Mouse (Mus musculus): ENCODE measurements around the gene Abcb10.
"Not testable (repeated sequence)": the region's sequence is repeated elsewhere in the genome, so short reads cannot be mapped to it uniquely, and the experiment has no call there.

The Abcb10 gene

DNA sequence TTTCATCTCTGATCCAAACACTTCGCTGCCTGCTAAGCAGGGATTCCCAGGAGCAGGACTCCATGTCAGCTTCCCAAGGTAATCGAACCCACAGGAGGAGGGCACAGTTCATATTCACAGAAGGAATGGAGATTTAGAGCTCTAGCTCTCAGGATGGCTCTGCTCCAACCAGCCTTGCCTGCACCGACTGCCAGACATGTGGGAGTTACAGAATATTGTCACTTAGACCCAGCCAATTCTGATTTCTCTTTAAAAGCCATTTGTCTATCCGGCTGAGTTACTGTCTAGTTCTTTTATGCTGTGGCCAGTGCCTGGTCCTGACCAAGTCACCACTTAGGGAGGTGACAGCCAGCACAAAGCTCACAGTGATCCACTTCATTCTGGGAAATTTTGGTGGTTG is 1.2 kb downstream of the Abcb10 start:
- DNase-seq (ENCODE audit: low spot score), result no peak

- no peak for DNase-seq (ENCODE audit: low spot score)
Observed at GRCm38 (mm10) chr8:123980239-123980638, 2.7 kb downstream of the Abcb10 start.

- no peak for DNase-seq (ENCODE audit: low spot score)
Observed at GRCm38 (mm10) chr8:123978926-123979325, 4.0 kb downstream of the Abcb10 start.

DNA sequence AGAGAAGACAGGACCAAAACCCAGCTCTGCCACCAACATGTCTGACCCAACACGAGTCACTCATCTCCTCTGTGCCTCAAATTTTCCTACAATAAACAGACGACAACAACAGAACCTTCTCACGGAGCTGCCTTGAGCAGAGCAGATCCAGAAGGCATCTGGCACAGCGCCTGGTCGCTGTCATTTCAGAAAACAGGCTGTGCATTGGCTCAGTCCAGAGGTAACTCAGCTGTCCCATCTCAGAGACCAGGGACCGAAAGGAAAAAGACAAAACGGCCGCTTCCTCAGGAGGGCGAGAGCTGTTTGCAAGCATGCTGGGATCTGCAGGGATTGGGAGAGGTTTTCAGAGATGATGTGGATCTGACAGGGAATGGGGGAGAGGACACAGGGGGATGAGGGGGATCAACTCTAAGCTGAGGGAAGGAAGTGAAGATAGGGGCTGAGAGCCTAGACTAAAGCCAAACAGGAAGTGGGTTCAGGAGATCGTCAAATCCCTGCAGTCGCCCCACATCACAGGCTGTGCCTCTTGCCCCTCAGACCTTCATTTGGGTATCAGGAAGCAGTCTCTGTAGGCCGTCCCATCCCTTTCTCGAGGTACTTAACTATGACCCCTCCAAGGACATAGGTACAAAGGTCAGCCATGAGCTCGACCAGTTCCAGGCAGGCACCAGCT is 4.6 kb downstream of the Abcb10 start:
- DNase-seq (ENCODE audit: low spot score), result no peak

- DNase-seq (ENCODE audit: low spot score), result no peak
Observed at GRCm38 (mm10) chr8:123977499-123977898, 5.4 kb downstream of the Abcb10 start.

DNA sequence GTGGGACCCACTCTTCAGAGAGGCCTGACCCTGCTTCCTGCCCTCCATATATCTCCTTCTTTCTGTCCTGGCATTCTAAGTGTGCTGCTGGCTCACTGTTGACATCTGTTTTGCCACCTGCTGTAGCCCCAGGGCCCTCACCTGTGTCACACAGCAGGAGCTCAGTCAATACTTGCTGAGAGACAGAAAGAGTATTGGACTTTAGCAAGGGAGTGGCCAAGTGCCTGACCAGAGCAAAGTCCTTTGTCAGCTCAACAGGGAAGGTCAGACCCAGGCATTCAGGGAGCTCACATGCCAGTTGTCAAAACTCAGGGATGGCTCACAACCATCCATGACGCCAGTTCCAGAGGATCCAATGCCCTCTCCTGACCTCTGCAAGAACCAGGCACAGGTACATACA is 9.4 kb downstream of the Abcb10 start:
- no peak for DNase-seq (ENCODE audit: low spot score)

GRCm38 (mm10) chr8:123966896-123967295 is 16.0 kb downstream of the Abcb10 start:
- DNase-seq (ENCODE audit: low spot score), result no peak

DNA sequence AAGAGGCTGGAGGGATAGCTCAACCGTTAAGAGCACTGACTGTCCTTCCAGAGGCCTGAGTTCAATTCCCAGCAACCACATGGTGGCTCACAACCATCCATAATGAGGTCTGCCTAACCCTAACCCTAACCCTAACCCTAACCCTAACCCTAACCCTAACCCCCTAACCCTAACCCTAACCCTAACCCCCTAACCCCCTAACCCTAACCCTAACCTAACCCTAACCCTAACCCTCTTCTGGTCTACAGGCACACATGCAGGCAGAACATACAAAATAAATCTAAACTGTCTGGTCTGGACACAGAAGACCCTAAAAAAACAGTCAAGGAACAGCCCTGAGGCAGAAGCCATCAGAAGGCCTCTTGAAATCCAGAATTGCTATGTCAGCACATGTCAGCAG is 21.6 kb downstream of the Abcb10 start:
- DNase-seq (ENCODE audit: low spot score), result no peak

DNA sequence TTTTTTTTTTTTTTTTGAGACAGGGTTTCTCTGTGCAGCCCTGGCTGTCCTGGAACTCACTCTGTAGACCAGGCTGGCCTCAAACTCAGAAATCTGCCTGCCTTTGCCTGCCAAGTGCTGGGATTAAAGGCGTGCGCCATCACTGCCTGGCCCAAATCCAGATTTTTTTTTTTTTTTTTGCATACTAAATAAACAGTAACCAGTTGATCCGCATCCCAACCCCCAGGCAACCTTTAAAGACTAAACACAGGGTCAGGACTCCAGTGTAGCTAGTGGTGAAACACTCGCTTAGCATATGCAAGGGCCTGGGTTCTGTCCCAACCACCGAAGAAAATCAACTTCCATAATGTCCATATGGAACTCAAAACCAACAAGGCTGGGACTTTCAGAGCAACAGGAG is 22.4 kb downstream of the Abcb10 start:
- not testable (repeated sequence) for DNase-seq (ENCODE audit: low spot score)

- peak; percentile 21 for DNase-seq (ENCODE audit: low spot score)
Observed at GRCm38 (mm10) chr8:123960056-123960455, 22.9 kb downstream of the Abcb10 start.

- no peak for DNase-seq (ENCODE audit: low spot score)
Observed at GRCm38 (mm10) chr8:123959473-123959872, 23.4 kb downstream of the Abcb10 start.

DNA sequence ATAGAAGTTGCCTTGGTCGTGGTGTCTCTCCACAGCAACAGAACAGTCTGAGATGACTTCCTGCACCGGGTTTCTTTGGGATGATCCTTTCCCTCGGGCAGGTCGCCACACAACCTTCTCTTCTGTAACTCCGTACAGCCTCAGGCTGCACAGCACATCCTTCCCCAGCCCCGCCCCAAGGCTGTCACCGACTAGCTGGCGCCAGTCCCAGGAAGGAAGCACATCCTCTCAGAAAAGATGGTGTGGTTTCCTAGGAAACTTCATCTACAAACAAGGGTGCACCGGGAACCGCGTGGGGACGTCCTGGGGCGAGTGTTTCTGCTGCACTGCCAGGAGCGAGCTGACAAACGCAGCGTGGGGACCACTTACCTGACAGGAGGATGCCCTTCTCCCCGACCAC is 24.8 kb downstream of the Abcb10 start:
- no peak for DNase-seq (ENCODE audit: low spot score)

DNA sequence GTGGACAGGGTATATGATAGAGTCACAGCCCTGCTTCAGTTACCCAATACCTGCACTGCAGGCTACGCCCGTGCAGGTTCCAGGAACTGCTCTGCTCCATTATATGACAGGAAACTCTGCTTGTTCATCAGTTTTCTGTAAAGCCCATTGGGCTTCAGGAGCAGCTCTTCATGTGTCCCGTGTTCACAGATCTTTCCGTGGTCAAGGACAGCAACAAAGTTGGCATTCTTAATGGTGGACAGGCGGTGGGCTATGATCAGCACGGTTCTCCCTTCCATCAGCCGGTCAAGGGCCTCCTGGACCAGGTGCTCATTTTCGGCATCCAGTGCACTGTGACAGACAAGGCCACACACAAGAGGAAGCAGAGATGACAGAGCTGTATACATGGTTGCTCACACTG is 28.7 kb downstream of the Abcb10 start:
- no peak for DNase-seq (ENCODE audit: low spot score)

- no peak for DNase-seq (ENCODE audit: low spot score)
Observed at GRCm38 (mm10) chr8:123953686-123954085, 29.2 kb downstream of the Abcb10 start.

- DNase-seq (ENCODE audit: low spot score), result peak; percentile 58
Observed at GRCm38 (mm10) chr8:123950077-123950802, 32.7 kb downstream of the Abcb10 start.

DNA sequence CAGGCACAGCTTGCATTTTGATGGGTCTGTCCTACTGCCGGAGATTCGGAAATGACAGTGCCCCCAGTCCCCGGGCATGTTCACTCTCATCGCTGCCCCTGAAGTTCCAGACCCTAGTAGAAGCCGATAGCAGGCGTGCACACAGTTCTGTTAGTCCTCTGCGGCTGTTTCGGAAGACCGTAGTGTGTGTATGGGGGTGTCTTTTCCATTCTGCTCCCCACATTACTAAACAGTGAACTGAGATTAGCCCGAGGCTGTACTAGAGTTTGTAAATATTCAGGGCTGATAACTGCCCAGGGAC is 33.3 kb downstream of the Abcb10 start:
- DNase-seq (ENCODE audit: low spot score), result no peak

- peak; percentile 100 for DNase-seq (ENCODE audit: low spot score)
Observed at GRCm38 (mm10) chr8:123948942-123949685, 33.8 kb downstream of the Abcb10 start, which contains the start of gene Nup133. Gene Nup133 (minus strand): TSS chr8:123949265.

- DNase-seq (ENCODE audit: low spot score), result no peak
Observed at GRCm38 (mm10) chr8:123929026-123929425, 53.9 kb downstream of the Abcb10 start.

DNA sequence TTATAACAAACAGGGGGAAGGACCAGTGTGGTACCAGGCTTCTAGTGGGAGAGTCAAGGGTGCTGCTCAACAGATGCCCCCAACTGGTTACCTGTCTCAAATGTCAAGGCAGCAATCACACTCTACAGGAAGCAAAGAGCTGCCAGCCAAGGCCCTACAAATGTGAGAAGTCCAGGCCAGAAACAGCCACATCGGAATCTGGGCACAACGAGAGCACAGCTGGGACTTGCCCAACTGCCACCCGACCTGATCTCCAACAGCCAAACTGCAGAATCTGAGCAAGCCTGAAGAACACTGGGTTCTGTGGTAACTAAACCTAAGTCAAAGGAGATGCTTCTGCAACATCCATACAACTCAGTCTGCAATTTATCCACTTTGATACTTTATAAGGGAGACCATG is 57.3 kb downstream of the Abcb10 start:
- no peak for DNase-seq (ENCODE audit: low spot score)

DNA sequence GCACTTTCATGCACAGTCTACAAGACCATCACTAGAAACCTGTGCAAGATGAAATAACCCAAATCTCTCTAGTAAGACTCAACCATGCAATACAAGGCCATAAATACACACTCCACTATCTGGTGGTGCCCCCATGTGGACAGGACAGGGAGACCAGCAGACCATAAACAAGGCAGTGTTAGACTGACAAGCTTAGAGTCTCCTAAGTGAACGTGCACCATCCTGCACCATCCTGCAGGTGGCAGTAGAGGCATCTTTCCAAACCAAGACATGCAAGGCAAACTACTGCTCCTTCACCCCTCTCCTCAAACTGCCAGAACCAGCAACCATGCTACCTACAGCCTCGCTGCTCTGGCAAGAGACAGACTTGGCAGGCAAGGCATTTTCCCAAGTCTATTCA is 58.2 kb downstream of the Abcb10 start:
- DNase-seq (ENCODE audit: low spot score), result peak; percentile 82

DNA sequence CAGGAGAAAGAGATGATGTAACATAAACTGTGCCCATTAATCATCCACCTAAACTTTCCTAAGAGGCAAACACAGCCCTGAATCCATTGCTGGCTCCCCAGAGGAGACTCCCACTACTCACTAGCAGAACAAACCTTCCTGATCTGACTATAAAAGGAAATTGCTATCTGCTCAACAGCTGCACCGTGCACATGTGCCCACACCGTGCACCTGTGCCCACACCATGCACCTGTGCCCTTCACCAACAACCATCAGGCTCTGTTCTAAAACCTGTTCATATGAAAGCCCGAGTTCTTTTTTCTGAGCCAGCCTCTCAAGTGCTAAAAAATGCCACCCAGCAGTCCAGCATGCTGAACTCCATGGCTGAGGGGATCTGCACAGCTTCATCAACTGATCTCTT is 68.3 kb downstream of the Abcb10 start:
- DNase-seq (ENCODE audit: low spot score), result no peak

- DNase-seq (ENCODE audit: low spot score), result no peak
Observed at GRCm38 (mm10) chr8:123912265-123912664, 70.7 kb downstream of the Abcb10 start.

GRCm38 (mm10) chr8:123907604-123908003 is 75.3 kb downstream of the Abcb10 start:
- no peak for DNase-seq (ENCODE audit: low spot score)
